Mouse (Mus musculus): Measurements from ENCODE around the gene Slc25a33. TPM values are rescaled to one million over a fixed set of nuclear protein-coding genes. Genes with fewer than 3 reads are reported as not detected.

Gene Slc25a33
- polyA plus RNA-seq, 1 experiment from 2014 or later = 24.9 TPM

- H3K9ac ChIP-seq = no peak overlapping the region
- no peak for ATAC-seq (ENCODE audit: low FRiP score, low read depth)
- 0 out of 2 replicates have a peak, but pooled peaks cover under 1% of the 10 kb centered on the region for H3K4me1 ChIP-seq
- no peak overlapping the region for H3K4me2 ChIP-seq (replicated peaks)
- WGBS = 52% methylated on average over 13 of the region's 13 CpGs
- no peaks in the 10 kb centered on the region for H3K9me3 ChIP-seq
- no peak overlapping the region for H3K27ac ChIP-seq
- no peaks in the 10 kb centered on the region for H3K36me3 ChIP-seq
- no peak overlapping the region for H3K4me3 ChIP-seq
- no peaks in the 10 kb centered on the region for H3K27me3 ChIP-seq (replicated peaks)
Observed at GRCm38 (mm10) chr4:149793156-149794009, 19.3 kb upstream of the Slc25a33 start.

GRCm38 (mm10) chr4:149792159-149792800 lies 18.2 kb upstream of the Slc25a33 start:
- Histone ChIP-seq H3K4me3 (no peak overlapping the region), H3K4me1 (no peaks in the 10 kb centered on the region), H3K27ac (no peak overlapping the region), H3K9me3 (no peaks in the 10 kb centered on the region), H3K36me3 (no peaks in the 10 kb centered on the region), H3K9ac (no peak overlapping the region), H3K27me3 (replicated peaks) (no peaks in the 10 kb centered on the region), H3K4me2 (replicated peaks) (no peak overlapping the region)
- no peak for ATAC-seq (ENCODE audit: low FRiP score, low read depth)
- 53% methylated on average over 10 of the region's 10 CpGs for WGBS

GRCm38 (mm10) chr4:149791470-149791869 lies 17.4 kb upstream of the Slc25a33 start:
- H3K4me1 ChIP-seq = no peaks in the 10 kb centered on the region
- no peak overlapping the region for H3K4me3 ChIP-seq
- ATAC-seq (ENCODE audit: low FRiP score, low read depth) = no peak
- H3K9ac ChIP-seq = no peak overlapping the region
- H3K36me3 ChIP-seq = no peaks in the 10 kb centered on the region
- no peak overlapping the region for H3K27ac ChIP-seq
- H3K27me3 ChIP-seq (replicated peaks) = no peaks in the 10 kb centered on the region
- no peaks in the 10 kb centered on the region for H3K9me3 ChIP-seq
- WGBS = 74% methylated on average over 4 of the region's 4 CpGs
- no peak overlapping the region for H3K4me2 ChIP-seq (replicated peaks)

GRCm38 (mm10) chr4:149790969-149791368 lies 16.9 kb upstream of the Slc25a33 start:
- no peak for ATAC-seq (ENCODE audit: low FRiP score, low read depth)
- WGBS = 98% methylated on average over 2 of the region's 2 CpGs

GRCm38 (mm10) chr4:149790546-149790945 lies 16.5 kb upstream of the Slc25a33 start:
- no peaks in the 10 kb centered on the region for H3K27me3 ChIP-seq (replicated peaks)
- no peak for ATAC-seq (ENCODE audit: low FRiP score, low read depth)
- H3K9me3 ChIP-seq = no peaks in the 10 kb centered on the region
- H3K4me3 ChIP-seq = no peak overlapping the region
- no peaks in the 10 kb centered on the region for H3K4me1 ChIP-seq
- H3K36me3 ChIP-seq = no peaks in the 10 kb centered on the region
- WGBS = 73% methylated on average over 4 of the region's 4 CpGs
- no peak overlapping the region for H3K4me2 ChIP-seq (replicated peaks)
- no peak overlapping the region for H3K27ac ChIP-seq
- no peak overlapping the region for H3K9ac ChIP-seq

More at GRCm38 (mm10) chr4:149790969-149791368, 16.9 kb upstream of the Slc25a33 start:
- Histone ChIP-seq H3K4me2 (replicated peaks) (no peak overlapping the region), H3K9me3 (no peaks in the 10 kb centered on the region), H3K27me3 (replicated peaks) (no peaks in the 10 kb centered on the region), H3K27ac (no peak overlapping the region), H3K36me3 (no peaks in the 10 kb centered on the region), H3K4me1 (no peaks in the 10 kb centered on the region), H3K4me3 (no peak overlapping the region), H3K9ac (no peak overlapping the region)

- no peaks in the 10 kb centered on the region for H3K9me3 ChIP-seq
- no peak overlapping the region for H3K4me3 ChIP-seq
- H3K9ac ChIP-seq = no peak overlapping the region
- no peak overlapping the region for H3K27ac ChIP-seq
- no peaks in the 10 kb centered on the region for H3K27me3 ChIP-seq (replicated peaks)
- ATAC-seq (ENCODE audit: low FRiP score, low read depth) = no peak
- H3K36me3 ChIP-seq = no peaks in the 10 kb centered on the region
- WGBS = 85% methylated on average over 13 of the region's 13 CpGs
- no peak overlapping the region for H3K4me2 ChIP-seq (replicated peaks)
- H3K4me1 ChIP-seq = no peaks in the 10 kb centered on the region
Observed at GRCm38 (mm10) chr4:149789421-149790194, 15.5 kb upstream of the Slc25a33 start.

- H3K9me3 ChIP-seq = no peaks in the 10 kb centered on the region
- H3K27me3 ChIP-seq (replicated peaks) = no peaks in the 10 kb centered on the region
- no peak for ATAC-seq (ENCODE audit: low FRiP score, low read depth)
- H3K9ac ChIP-seq = no peak overlapping the region
- WGBS = 91% methylated on average over 5 of the region's 5 CpGs
- H3K4me2 ChIP-seq (replicated peaks) = no peak overlapping the region
- H3K4me3 ChIP-seq = no peak overlapping the region
- H3K36me3 ChIP-seq = no peaks in the 10 kb centered on the region
- no peaks in the 10 kb centered on the region for H3K4me1 ChIP-seq
- H3K27ac ChIP-seq = no peak overlapping the region
Observed at GRCm38 (mm10) chr4:149784901-149785300, 10.8 kb upstream of the Slc25a33 start.

GRCm38 (mm10) chr4:149784371-149784770 lies 10.3 kb upstream of the Slc25a33 start:
- H3K4me2 ChIP-seq (replicated peaks) = no peak overlapping the region
- ATAC-seq (ENCODE audit: low FRiP score, low read depth) = no peak
- 91% methylated on average over 9 of the region's 9 CpGs for WGBS

GRCm38 (mm10) chr4:149782975-149783374 lies 8.9 kb upstream of the Slc25a33 start:
- Histone ChIP-seq H3K9me3 (no peaks in the 10 kb centered on the region), H3K4me3 (no peak overlapping the region), H3K4me1 (no peaks in the 10 kb centered on the region), H3K36me3 (no peaks in the 10 kb centered on the region), H3K27me3 (replicated peaks) (no peaks in the 10 kb centered on the region), H3K9ac (no peak overlapping the region), H3K27ac (no peak overlapping the region), H3K4me2 (replicated peaks) (no peak overlapping the region)
- no peak for ATAC-seq (ENCODE audit: low FRiP score, low read depth)
- WGBS = 78% methylated on average over 8 of the region's 8 CpGs

More at GRCm38 (mm10) chr4:149784371-149784770, 10.3 kb upstream of the Slc25a33 start:
- no peaks in the 10 kb centered on the region for H3K9me3 ChIP-seq
- no peaks in the 10 kb centered on the region for H3K27me3 ChIP-seq (replicated peaks)
- H3K27ac ChIP-seq = no peak overlapping the region
- H3K4me1 ChIP-seq = no peaks in the 10 kb centered on the region
- H3K36me3 ChIP-seq = no peaks in the 10 kb centered on the region
- H3K4me3 ChIP-seq = no peak overlapping the region
- no peak overlapping the region for H3K9ac ChIP-seq

- H3K4me3 ChIP-seq = no peak overlapping the region
- no peak for ATAC-seq (ENCODE audit: low FRiP score, low read depth)
- H3K4me2 ChIP-seq (replicated peaks) = no peak overlapping the region
- H3K27me3 ChIP-seq (replicated peaks) = no peaks in the 10 kb centered on the region
- H3K9me3 ChIP-seq = no peaks in the 10 kb centered on the region
- 79% methylated on average over 13 of the region's 13 CpGs for WGBS
- H3K9ac ChIP-seq = no peak overlapping the region
- no peaks in the 10 kb centered on the region for H3K4me1 ChIP-seq
- H3K36me3 ChIP-seq = no peaks in the 10 kb centered on the region
- no peak overlapping the region for H3K27ac ChIP-seq
Observed at GRCm38 (mm10) chr4:149780565-149781356, 6.7 kb upstream of the Slc25a33 start.

GRCm38 (mm10) chr4:149779966-149780365 lies 5.9 kb upstream of the Slc25a33 start:
- no peaks in the 10 kb centered on the region for H3K27me3 ChIP-seq (replicated peaks)
- H3K27ac ChIP-seq = no peak overlapping the region
- ATAC-seq (ENCODE audit: low FRiP score, low read depth) = no peak
- WGBS = 85% methylated on average over 9 of the region's 9 CpGs
- no peak overlapping the region for H3K4me2 ChIP-seq (replicated peaks)
- H3K36me3 ChIP-seq = no peaks in the 10 kb centered on the region
- H3K9ac ChIP-seq = no peak overlapping the region
- H3K4me3 ChIP-seq = no peak overlapping the region
- H3K9me3 ChIP-seq = no peaks in the 10 kb centered on the region
- no peaks in the 10 kb centered on the region for H3K4me1 ChIP-seq

Data from neural tube, embryonic 12.5 days (tissue).